Mouse (Mus musculus): Measurements from ENCODE around the gene Snx18. TPM values are rescaled to one million over a fixed set of nuclear protein-coding genes. Genes with fewer than 3 reads are reported as not detected.

The Snx18 gene
- total and polyA plus RNA-seq, 3 experiments, result 6.4 to 12.6 (median 9.1) TPM

GRCm38 (mm10) chr13:113605693-113606092, 12.7 kb downstream of the Snx18 start:
- H3K27ac ChIP-seq (ENCODE audit: insufficient read depth, low read depth), result no peak overlapping the region
- H3K79me2 ChIP-seq (replicated peaks; ENCODE audit: control insufficient read depth, extremely low read depth, insufficient read depth, poor library complexity, severe bottlenecking), result no peaks in the 10 kb centered on the region; the same call in 1 of the 2 replicates
- in situ Hi-C loops (cut with MboI; ENCODE audit: low pct_ligation_motif_present, low pct_unique_long_range_greater_than_20kb, low sequenced_read_pairs) (no loop called here), dilution Hi-C loops (cut with MboI; ENCODE audit: extremely low pct_ligation_motif_present, extremely low pct_unique_long_range_greater_than_20kb, low sequenced_read_pairs) (no loop called here)
- no peak overlapping the region for H3K9ac ChIP-seq (ENCODE audit: insufficient read depth, low read depth)
- peaks cover 7% of the 10 kb centered on the region for H3K9me3 ChIP-seq (replicated peaks; ENCODE audit: low read length)
- peaks cover 0 to 41% of the 10 kb centered on the region in 2 experiments for H3K36me3 ChIP-seq (replicated peaks in 1 of 2; ENCODE audit: control insufficient read depth in 1 of 2, insufficient read depth in 1 of 2, low read length in 1 of 2)
- no peak overlapping the region for H3K4me2 ChIP-seq (ENCODE audit: insufficient read depth, low read depth, poor library complexity, severe bottlenecking)
- no peak overlapping the region for H3K4me3 ChIP-seq (replicated peaks in 1 of 3; ENCODE audit: low read depth in 2 of 3, low read length in 2 of 3, poor library complexity in 1 of 3)
- no peaks in the 10 kb centered on the region for H3K27me3 ChIP-seq (replicated peaks)
- peaks cover 15 to 92% of the 10 kb centered on the region in 2 experiments for H3K4me1 ChIP-seq (ENCODE audit: control insufficient read depth in 1 of 2, insufficient read depth in 2 of 2)
- no peak for DNase-seq (ENCODE audit: extremely low read depth)
- TF ChIP-seq JUN (IDR thresholded peaks at IDR 0.05; ENCODE audit: insufficient read depth, low read depth, low read length), result no peak
- no peak for TF ChIP-seq ZKSCAN1 (IDR thresholded peaks at IDR 0.05; ENCODE audit: borderline replicate concordance, low read depth, low read length)
- TF ChIP-seq ZMIZ1 (IDR thresholded peaks at IDR 0.05; ENCODE audit: low read depth, low read length), result no peak
- TF ChIP-seq E2F4 (IDR thresholded peaks at IDR 0.05; ENCODE audit: insufficient replicate concordance, low read depth, low read length), result no peak

- H3K9ac ChIP-seq (ENCODE audit: insufficient read depth, low read depth), result no peak overlapping the region
- H3K4me2 ChIP-seq (ENCODE audit: insufficient read depth, low read depth, poor library complexity, severe bottlenecking), result no peak overlapping the region
- in situ Hi-C loops (cut with MboI; ENCODE audit: low pct_ligation_motif_present, low pct_unique_long_range_greater_than_20kb, low sequenced_read_pairs) (no loop called here), dilution Hi-C loops (cut with MboI; ENCODE audit: extremely low pct_ligation_motif_present, extremely low pct_unique_long_range_greater_than_20kb, low sequenced_read_pairs) (no loop called here)
- peaks cover 0 to 36% of the 10 kb centered on the region in 2 experiments for H3K36me3 ChIP-seq (replicated peaks in 1 of 2; ENCODE audit: control insufficient read depth in 1 of 2, insufficient read depth in 1 of 2, low read length in 1 of 2)
- TF ChIP-seq ZNF384 (IDR thresholded peaks at IDR 0.05; ENCODE audit: low read depth, low read length), result no peak
- no peak for TF ChIP-seq POLR2AphosphoS2 (IDR thresholded peaks at IDR 0.05; ENCODE audit: low read depth, low read length)
- no peak for TF ChIP-seq ZC3H11A (IDR thresholded peaks at IDR 0.05; ENCODE audit: low read depth, low read length)
- no peak for TF ChIP-seq UBTF (IDR thresholded peaks at IDR 0.05; ENCODE audit: low read depth, low read length)
- no peak for TF ChIP-seq KAT2A (IDR thresholded peaks at IDR 0.05; ENCODE audit: insufficient replicate concordance, low read length)
- peaks cover 10 to 92% of the 10 kb centered on the region in 2 experiments; a peak in 3 of 4 replicates for H3K4me1 ChIP-seq (ENCODE audit: control insufficient read depth in 1 of 2, insufficient read depth in 2 of 2)
- H3K79me2 ChIP-seq (replicated peaks; ENCODE audit: control insufficient read depth, extremely low read depth, insufficient read depth, poor library complexity, severe bottlenecking), result no peaks in the 10 kb centered on the region; the same call in none of the 2 replicates
- H3K4me3 ChIP-seq (replicated peaks in 1 of 3; ENCODE audit: low read depth in 2 of 3, low read length in 2 of 3, poor library complexity in 1 of 3), result no peak overlapping the region
- H3K27me3 ChIP-seq (replicated peaks), result no peaks in the 10 kb centered on the region
- no peak overlapping the region for H3K27ac ChIP-seq (ENCODE audit: insufficient read depth, low read depth)
- peaks cover 7% of the 10 kb centered on the region for H3K9me3 ChIP-seq (replicated peaks; ENCODE audit: low read length)
- no peak for DNase-seq (ENCODE audit: extremely low read depth)
Observed at GRCm38 (mm10) chr13:113604321-113604720, 14.0 kb downstream of the Snx18 start.

GRCm38 (mm10) chr13:113602882-113603342, 15.5 kb downstream of the Snx18 start:
- in situ Hi-C loops (cut with MboI; ENCODE audit: low pct_ligation_motif_present, low pct_unique_long_range_greater_than_20kb, low sequenced_read_pairs), result no loop called here
- no peak for TF ChIP-seq CHD2 (IDR thresholded peaks at IDR 0.05; ENCODE audit: low read length)
- TF ChIP-seq NRF1 (IDR thresholded peaks at IDR 0.05; ENCODE audit: low read depth, low read length), result no peak
- no peak for TF ChIP-seq UBTF (IDR thresholded peaks at IDR 0.05; ENCODE audit: low read depth, low read length)
- TF ChIP-seq PAX5 (IDR thresholded peaks at IDR 0.05; ENCODE audit: low read length), result no peak
- TF ChIP-seq E2F4 (IDR thresholded peaks at IDR 0.05; ENCODE audit: insufficient replicate concordance, low read depth, low read length), result no peak
- Histone ChIP-seq H3K9me3 (replicated peaks; ENCODE audit: low read length) (peaks cover 7% of the 10 kb centered on the region), H3K27me3 (replicated peaks) (no peaks in the 10 kb centered on the region), H3K4me3 (replicated peaks in 1 of 3; ENCODE audit: low read depth in 2 of 3, low read length in 2 of 3, poor library complexity in 1 of 3) (no peak overlapping the region), H3K4me2 (ENCODE audit: insufficient read depth, low read depth, poor library complexity, severe bottlenecking) (no peak overlapping the region), H3K9ac (ENCODE audit: insufficient read depth, low read depth) (no peak overlapping the region), H3K27ac (ENCODE audit: insufficient read depth, low read depth) (no peak overlapping the region), H3K4me1 (ENCODE audit: control insufficient read depth in 1 of 2, insufficient read depth in 2 of 2) (peaks cover 7 to 79% of the 10 kb centered on the region in 2 experiments; a peak in 3 of 4 replicates), H3K79me2 (replicated peaks; ENCODE audit: control insufficient read depth, extremely low read depth, insufficient read depth, poor library complexity, severe bottlenecking) (no peaks in the 10 kb centered on the region; the same call in none of the 2 replicates), H3K36me3 (replicated peaks in 1 of 2; ENCODE audit: control insufficient read depth in 1 of 2, insufficient read depth in 1 of 2, low read length in 1 of 2) (peaks cover 0 to 33% of the 10 kb centered on the region in 2 experiments)
- dilution Hi-C loops (cut with MboI; ENCODE audit: extremely low pct_ligation_motif_present, extremely low pct_unique_long_range_greater_than_20kb, low sequenced_read_pairs), result no loop called here
- DNase-seq (ENCODE audit: extremely low read depth), result no peak

Measured in CH12.LX (cell line).